In genomic region chr5:116116110-116116509, GRCm38 (mm10) we compare ENCODE assay signal across 24 mouse cellular contexts. TPM values are rescaled to one million over a fixed set of nuclear protein-coding genes. Genes with fewer than 3 reads are reported as not detected.
DNase-seq lines count a peak whose midpoint lies in the region; ATAC-seq and TF ChIP-seq lines count a peak whose summit lies in the region.
"Had no signal": no experiment of that assay in that cellular context is flagged by ENCODE, and none has a peak within 500 bp of the region (broad histone marks: within the 10 kb centered on the region; RNA-seq: fewer than 3 reads in every experiment).

No protein-coding gene starts in this region.

- 31% methylated on average over 4 of the region's 4 CpGs for WGBS in lung, embryonic 14.5 days

- peak; percentile 28; the same call in 1 of the 2 replicates for ATAC-seq in lung, embryonic 14.5 days (ENCODE audit: insufficient read depth)
- 0 out of 2 replicates have a peak, but pooled peaks have one; percentile 19 for ATAC-seq in erythroid progenitor cell, adult 5-6 weeks (replicated peaks; ENCODE audit: low FRiP score, poor library complexity, severe bottlenecking)
- ATAC-seq: forebrain, embryonic 15.5 days had no signal

- H3K4me1 ChIP-seq in lung, embryonic 14.5 days (ENCODE audit: insufficient read depth): no peaks in the 10 kb centered on the region
- H3K4me1 ChIP-seq: heart, embryonic 10.5 days had no signal

- no peak overlapping the region for H3K4me2 ChIP-seq in lung, embryonic 14.5 days
- H3K4me2 ChIP-seq: embryonic facial prominence, embryonic 15.5 days; forebrain, embryonic 15.5 days; hindbrain, embryonic 13.5 days had no signal

- DNase-seq in embryo, embryonic 9.5 days (ENCODE audit: extremely low spot score): peak; percentile 4
- no peak for DNase-seq in embryo, embryonic 10 days (ENCODE audit: low spot score)
- DNase-seq in lung, embryonic 14.5 days: peak; percentile 29
- no peak for DNase-seq in lung, adult 18-20 months
- peak; percentile 16 for DNase-seq in testis, postnatal 10 days (ENCODE audit: low spot score)
- no peak for DNase-seq in testis, postnatal 14 days (ENCODE audit: low spot score)
- no peak for DNase-seq in urinary bladder, postnatal 10 days (ENCODE audit: low spot score)

- no peaks in the 10 kb centered on the region for H3K36me3 ChIP-seq in lung, embryonic 14.5 days (ENCODE audit: insufficient read depth)
- H3K36me3 ChIP-seq: embryonic facial prominence, embryonic 15.5 days; forebrain, embryonic 15.5 days; heart, embryonic 10.5 days; hindbrain, embryonic 13.5 days had no signal

- H3K27me3 ChIP-seq in lung, embryonic 14.5 days (ENCODE audit: insufficient read depth, low read length): no peaks in the 10 kb centered on the region
- H3K27me3 ChIP-seq: CH12.LX; embryonic facial prominence, embryonic 15.5 days; forebrain, embryonic 15.5 days; hindbrain, embryonic 13.5 days had no signal

- H3K9me3 ChIP-seq in lung, embryonic 14.5 days (ENCODE audit: low read depth, low read length): no peaks in the 10 kb centered on the region
- H3K9me3 ChIP-seq: embryonic facial prominence, embryonic 15.5 days; forebrain, embryonic 15.5 days; heart, embryonic 10.5 days; hindbrain, embryonic 13.5 days had no signal

- no peak overlapping the region for H3K27ac ChIP-seq in lung, embryonic 14.5 days (ENCODE audit: low read depth)
- H3K27ac ChIP-seq: embryonic facial prominence, embryonic 15.5 days; forebrain, embryonic 15.5 days; heart, embryonic 10.5 days; hindbrain, embryonic 13.5 days had no signal

- H3K4me3 ChIP-seq in lung, embryonic 14.5 days (ENCODE audit: low read depth, low read length): no peak overlapping the region
- H3K4me3 ChIP-seq: embryonic facial prominence, embryonic 15.5 days; erythroblast, embryonic 14.5 days; forebrain, embryonic 15.5 days; heart, embryonic 10.5 days; hindbrain, embryonic 13.5 days had no signal

- TF ChIP-seq CTCF in lung, embryonic 14.5 days (IDR thresholded peaks at IDR 0.05; ENCODE audit: low read depth): no peak

- no peak overlapping the region for H3K9ac ChIP-seq in lung, embryonic 14.5 days
- H3K9ac ChIP-seq: embryonic facial prominence, embryonic 15.5 days; forebrain, embryonic 15.5 days; hindbrain, embryonic 13.5 days had no signal

RNA-seq across cellular contexts. Expression of gene Tmem233, which starts 33.1 kb away (rescaled TPM):
- polyA plus RNA-seq in lung, embryonic 14.5 days (2014; fragmentation: Nextera tagmentation; extraction: Ambion mirVana): 0.14 and 0.16 TPM in 2 replicates
- total RNA-seq in erythroid progenitor cell, adult 5-6 weeks (2015; ENCODE audit: low replicate concordance): not detected in 2 replicates
- not detected in 2 replicates for total RNA-seq in erythroid progenitor cell, adult 5-6 weeks (2017; ENCODE audit: low replicate concordance)
- total RNA-seq: adrenal gland, adult 2 months; adrenal gland, postnatal 25 days; CH12.LX; common myeloid progenitor, adult 5-6 weeks; heart, adult 18-20 months; heart, postnatal 10 days; hematopoietic stem cell, adult 5-6 weeks had no signal
- polyA plus RNA-seq: adrenal gland, adult 2 months; C2C12; cerebellum, adult 2 months; embryonic facial prominence, embryonic 15.5 days; erythroblast, embryonic 14.5 days; forebrain, embryonic 11.5 days; forebrain, embryonic 15.5 days; heart, embryonic 10.5 days; heart, embryonic 14.5 days; hindbrain, embryonic 13.5 days had no signal

Comparison
In these comparisons a context has a peak if more than half of its experiments do, and no peak if none do; other contexts are left out.
1. DNase-seq: peak in embryo, embryonic 9.5 days (single experiment), lung, embryonic 14.5 days (single experiment) and testis, postnatal 10 days (single experiment); none in embryo, embryonic 10 days (single experiment), lung, adult 18-20 months (0 of 2), testis, postnatal 14 days (single experiment) and urinary bladder, postnatal 10 days (single experiment).